Mouse (Mus musculus): ENCODE measurements around the gene Tppp3.

DNA sequence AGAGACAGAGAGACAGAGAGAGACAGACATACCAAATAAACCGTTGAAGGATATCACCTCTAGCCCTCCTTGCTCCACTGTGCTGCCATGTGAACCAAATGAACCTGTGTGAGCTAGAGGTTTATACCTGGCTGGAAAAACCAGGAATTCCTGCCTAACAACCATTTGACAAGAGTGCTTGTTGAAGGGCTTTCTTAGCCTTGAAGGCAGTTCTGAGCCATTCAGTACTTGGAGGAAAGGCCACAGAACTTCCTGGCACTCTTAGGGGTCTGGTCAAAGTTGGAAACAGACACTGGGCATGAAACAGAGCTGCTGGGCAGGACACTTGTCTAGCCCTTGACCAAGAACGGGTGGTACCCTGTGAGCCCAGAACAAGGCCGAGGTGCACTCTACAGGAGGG is 23.2 kb upstream of the Tppp3 start:
- no peak for TF ChIP-seq CTCF (conservative IDR thresholded peaks at IDR 0.05; ENCODE audit: insufficient read depth, insufficient read length, low read depth, low read length)
- no peak for TF ChIP-seq POLR2A (IDR thresholded peaks at IDR 0.05; ENCODE audit: low read depth, low read length)

Data from kidney, adult 2 months (tissue).